Mouse (Mus musculus) left cerebral cortex, postnatal 10 days (tissue): ENCODE data around the gene Chmp2a. TPM values are rescaled to one million over a fixed set of nuclear protein-coding genes. Genes with fewer than 3 reads are reported as not detected.

Source experiments
- DNase-seq, 2 experiments: peaks; one replicate each; pipeline ENCODE4 v3.0.0; 2021 to 2022; ENCODE audit warnings: low spot score in 2 of 2, mixed read lengths in 1 of 2; ENCODE audit errors: extremely low spot score in 1 of 2
- intact Hi-C: fragments of 180-260 bp; cut with DNase I; formaldehyde crosslinking; loops from one replicate; pipeline ENCODE4 v1.15.1; 2025
- total RNA-seq, 2 experiments: library from RNA; stranded (reverse); gene quantifications; 2 replicates each; pipeline ENCODE4 v1.2.3; 2021

Chmp2a gene
- total RNA-seq, 2 experiments from 2014 or later = 133 to 134 TPM

DNA sequence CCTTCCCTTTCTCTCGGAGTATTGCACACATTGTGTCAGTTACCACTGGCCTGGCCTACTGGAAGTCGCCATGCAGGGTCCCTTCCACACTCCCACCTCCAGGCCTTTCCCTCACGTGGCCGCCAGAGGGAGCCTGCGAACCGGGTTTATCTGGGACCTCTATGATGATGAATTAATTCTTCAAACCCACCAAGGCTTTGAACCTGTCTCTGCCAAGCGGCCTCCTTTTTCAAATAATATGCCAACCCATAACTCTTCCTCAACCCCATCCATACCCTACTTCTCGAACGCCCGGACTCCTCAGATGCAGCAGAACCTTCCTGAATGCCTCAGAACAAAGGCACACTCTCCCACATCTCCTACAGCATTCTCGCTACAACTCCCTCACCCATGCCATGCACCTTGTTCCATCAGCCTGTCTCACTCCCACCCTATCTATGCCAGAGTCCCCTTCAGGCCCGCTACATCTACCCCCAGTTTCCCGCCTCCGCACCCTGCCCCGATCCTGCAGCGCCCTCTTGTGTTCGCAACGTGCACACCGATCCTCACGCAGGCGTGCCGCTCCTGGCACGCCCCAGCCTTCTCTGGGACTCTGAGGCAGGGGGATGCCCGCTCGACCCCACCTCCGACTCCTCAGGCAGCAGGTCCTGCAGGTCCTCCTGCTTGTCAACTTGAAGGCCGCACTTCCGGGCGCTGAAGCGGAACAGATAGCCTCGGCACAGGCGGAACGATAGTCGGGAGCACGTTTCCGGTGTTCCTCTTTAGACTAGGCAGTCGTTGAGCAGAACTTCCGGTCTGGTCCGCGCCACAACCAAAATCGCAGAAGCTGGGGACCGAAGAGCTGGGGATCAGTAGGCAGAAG, 25.2 kb downstream of the Chmp2a start:
- peak; percentile 94 to 95 for DNase-seq
- intact Hi-C loops = loop anchor here (2.0 to 5.0 kb wide), 3 partner anchors 15 to 97 kb away; no protein-coding TSS in a partner anchor

DNA sequence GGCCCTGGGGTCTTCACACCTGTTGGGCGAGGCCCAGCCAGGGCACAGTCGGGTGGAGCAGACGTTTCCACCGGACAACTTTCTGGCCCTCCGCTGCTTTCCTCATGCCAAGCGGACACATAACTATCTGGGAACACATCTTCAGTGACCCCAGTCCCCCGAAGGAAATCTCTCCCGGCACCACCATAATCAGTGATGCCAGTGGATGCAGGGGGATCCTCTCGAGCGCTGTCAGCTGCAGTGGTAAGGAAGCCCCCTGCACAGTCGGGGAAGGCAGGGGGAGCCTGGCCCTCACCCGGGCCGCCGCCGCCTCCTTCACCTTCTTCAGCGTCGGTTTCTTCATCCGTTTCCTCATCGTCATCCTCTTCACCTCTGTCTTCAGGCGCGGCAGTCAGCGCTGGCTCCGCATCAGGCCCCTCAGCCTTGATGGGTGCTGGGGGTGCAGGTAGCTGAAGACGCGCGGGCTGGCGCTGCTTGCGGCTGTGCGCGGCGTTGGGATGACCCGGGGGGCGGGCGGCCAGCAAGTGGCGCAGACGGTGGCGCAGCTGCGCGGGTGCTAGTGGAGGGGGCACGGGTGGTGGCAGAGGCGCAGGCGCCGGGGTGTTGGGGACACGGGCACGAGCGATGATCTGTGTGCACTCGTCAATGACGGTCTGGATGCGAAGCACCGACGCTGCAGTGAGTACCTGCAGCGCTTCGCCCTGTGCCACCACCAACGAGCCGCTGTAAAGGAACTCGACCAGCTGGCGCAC, 27.1 kb downstream of the Chmp2a start:
- intact Hi-C loops = loop anchor here (2.0 to 5.0 kb wide), 3 partner anchors 17 to 95 kb away; no protein-coding TSS in a partner anchor
- DNase-seq = peak in 1 of 2 experiments; percentile 58

DNA sequence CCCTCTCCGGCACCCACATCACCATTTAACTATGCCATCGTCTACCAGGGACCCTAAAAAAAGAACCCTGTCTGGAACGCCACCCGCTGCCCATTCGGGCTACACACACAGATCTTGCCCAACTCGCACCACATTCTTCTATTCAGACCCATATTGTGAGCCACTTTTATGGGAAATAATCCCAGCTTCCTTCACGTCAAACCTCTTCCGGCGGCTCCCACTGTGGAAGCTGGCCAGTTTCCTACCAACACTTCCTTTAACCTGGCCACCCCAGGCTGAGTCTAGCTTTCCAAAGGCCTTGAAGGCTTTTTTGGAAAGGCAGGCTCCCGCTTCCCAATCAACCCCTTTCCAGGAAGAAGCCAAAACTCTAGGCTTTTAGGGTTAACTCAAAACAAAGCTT, 28.1 kb downstream of the Chmp2a start:
- peak in 1 of 2 experiments; percentile 29 for DNase-seq
- intact Hi-C loops = loop anchor here (5.0 kb wide), 2 partner anchors 36 to 94 kb away; no protein-coding TSS in a partner anchor

DNA sequence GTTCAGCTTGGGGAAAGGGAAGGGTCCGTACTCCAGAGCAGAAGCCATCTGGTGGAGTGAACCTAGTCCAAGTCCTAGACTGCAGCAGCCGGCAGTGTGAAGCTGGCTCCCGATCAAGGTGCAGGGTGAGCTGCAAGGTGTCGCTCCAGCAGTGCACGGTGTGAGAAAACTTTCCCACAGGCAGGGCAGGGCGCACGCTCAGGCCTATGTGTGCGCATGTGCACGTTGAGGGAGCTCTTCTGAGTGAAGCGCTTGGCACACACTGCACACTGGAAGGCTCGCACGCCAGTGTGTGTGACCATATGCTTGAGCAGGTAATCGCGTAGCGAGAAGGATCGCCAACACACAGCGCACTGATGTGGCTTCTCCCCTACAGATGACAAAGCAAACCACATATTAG, 28.6 kb downstream of the Chmp2a start:
- intact Hi-C loops = loop anchor here (5.0 kb wide), 2 partner anchors 36 to 94 kb away; no protein-coding TSS in a partner anchor
- DNase-seq = peak in 1 of 2 experiments; percentile 26

DNA sequence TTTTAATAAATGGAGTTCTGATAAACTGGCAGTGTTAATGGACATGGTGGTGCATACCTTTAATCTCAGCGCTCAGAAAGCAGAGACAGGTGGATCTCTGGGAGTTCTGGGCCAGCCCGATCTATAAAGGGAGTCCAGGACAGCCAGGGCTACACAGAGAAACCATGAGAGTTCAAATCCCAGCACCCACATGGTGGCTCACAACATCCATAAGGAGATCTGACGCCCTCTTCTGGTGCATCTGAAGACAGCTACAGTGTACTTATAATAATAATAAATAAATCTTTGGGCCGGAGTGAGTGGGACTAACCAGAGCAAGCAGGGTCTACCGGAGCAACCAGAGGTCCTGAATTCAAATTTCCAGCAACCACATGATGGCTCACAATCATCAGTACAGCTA, 31.2 kb downstream of the Chmp2a start:
- DNase-seq = no peak

DNA sequence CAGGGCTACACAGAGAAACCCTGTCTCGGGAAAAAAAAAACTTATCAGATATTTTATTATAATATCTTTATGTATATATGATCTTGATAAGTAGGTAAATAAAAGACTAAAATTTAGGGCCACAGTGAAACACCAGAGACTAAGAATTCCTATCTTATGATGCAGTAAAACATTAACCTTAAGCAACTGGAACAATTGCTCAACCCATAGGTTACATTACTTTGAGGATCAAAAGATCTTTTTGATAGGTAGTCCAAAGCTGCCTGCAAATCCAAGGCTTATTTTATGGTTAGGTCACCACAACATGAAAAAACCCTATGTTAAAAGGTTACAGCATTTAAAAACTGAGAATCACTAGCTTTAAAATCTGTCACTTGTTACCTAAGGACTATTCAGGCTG, 33.0 kb downstream of the Chmp2a start:
- no peak for DNase-seq
- intact Hi-C loops = no loop called here

More for the DNA sequence above, 31.2 kb downstream of the Chmp2a start:
- intact Hi-C loops = no loop called here

DNA sequence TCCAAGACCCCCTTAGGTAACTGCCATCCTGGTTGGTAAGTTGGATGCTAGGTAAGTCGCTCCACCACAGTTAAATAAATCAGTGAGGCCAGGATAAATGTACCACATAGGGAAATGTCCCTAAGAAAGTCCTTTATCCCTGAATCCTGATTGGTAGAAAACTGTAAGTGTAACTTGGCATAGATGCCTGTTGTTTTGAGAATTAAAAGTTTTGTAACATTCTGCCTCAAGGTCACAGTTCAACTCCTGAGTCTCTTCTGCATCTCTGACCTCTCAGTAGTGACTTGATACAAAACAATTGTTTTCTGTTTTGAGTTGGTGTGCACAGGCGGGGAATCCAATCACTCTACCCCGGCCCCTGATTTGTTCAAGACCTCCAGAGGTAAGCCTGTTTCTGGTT, 35.8 kb downstream of the Chmp2a start, which contains the start of gene Trim28:
TSS of gene Trim28 (plus strand) at position 264 of the 400 bp plus-strand sequence.
- no peak for DNase-seq
- intact Hi-C loops = no loop called here

DNA sequence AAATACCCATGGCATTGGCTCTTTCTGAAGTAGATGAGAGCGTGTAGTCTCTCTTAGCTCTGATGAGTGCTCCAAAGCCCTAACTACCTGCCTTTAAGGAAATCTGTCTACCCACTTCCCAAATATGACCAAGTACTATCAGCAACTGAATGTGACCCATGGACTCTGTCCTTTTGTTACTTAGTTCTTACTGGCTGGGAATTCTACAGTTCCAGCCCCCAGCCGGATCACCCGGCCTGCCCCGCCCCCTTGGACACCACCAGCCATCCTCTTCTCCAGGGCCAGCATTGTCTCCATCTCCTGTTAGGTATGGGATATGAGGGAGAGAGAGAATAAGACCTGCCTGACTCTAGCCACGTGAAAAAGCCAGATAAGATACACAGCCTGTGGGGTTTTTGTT, 36.6 kb downstream of the Chmp2a start, which contains the start of gene Slc27a5:
TSS of gene Slc27a5 (minus strand) at position 140 of the 400 bp plus-strand sequence.
- intact Hi-C loops = no loop called here
- DNase-seq = no peak

DNA sequence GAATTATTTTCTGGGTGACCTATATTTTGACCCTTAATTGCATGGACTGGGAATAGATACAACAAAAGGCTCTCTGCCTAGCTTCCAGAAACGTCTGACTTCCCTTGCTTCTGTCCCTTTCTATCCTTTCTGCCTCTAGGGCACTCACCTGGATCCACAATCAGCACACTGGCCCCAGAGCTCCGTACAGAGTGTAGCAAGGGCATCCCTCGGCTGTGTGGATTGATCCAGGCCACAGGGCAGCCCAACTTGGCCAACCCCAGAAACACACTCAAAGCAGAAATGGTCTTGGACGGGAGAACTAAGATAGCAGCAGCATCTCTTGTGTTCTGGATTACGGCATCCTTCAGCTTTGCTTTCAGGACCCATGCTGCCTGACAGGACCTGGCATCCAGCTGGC, 37.4 kb downstream of the Chmp2a start:
- intact Hi-C loops = no loop called here
- DNase-seq = no peak

DNA sequence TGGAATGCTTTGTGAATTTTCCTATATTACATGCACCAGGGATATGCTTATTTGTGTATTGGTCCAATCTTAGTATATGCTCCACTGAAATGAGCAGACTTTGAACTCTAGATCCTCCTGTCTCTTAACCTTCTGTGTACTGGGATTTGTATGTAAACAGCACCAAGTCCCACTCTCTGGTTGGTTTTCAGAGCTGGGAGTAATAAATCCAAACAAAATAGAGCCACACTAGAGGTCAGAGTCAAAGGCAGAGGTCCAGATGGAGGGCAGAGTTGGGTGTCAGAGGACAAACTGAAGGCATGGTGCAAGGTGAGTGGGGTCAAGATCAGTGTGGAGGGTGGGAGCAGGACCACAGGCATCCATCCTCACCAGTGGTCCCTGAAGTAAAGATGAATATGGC, 38.7 kb downstream of the Chmp2a start:
- intact Hi-C loops = no loop called here

DNA sequence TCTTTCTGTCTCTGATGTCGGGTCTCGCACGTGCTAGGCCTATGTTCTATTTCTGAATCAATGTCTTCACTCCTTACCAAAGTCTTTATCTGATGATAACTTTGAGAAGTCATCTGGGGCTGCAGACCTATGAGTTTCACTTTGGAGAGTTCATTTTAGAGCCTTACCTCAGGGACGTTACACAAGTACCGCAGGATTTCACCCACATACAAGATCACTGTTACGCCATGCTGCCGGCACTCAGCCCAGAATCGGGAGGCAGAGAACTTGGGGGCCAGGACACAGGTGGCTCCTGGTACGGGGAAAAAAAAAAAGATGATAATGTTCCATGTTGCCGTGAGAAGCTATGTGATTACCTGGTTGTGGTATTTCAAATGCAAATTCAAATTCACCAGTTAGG, 41.5 kb downstream of the Chmp2a start:
- intact Hi-C loops = no loop called here
- DNase-seq = no peak

More for the DNA sequence above, 38.7 kb downstream of the Chmp2a start:
- no peak for DNase-seq

DNA sequence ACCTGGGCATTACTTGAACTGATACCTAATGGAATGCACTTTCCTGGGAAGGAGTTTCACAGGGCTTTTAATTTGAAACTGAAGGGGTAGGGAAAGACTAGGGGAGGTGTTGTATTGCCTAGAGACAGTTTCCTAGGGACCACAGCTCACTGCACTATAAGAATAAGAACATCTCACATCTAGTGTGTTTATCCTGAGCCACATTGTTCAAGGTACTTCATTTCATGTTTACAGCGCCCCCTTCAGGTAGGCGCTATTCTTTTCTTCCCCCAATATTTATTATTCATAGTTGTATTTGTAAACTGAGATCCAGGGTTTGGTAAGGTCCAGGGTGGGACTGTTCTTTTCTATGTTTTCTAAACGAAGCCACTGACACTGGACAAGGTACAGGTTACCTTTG, 42.4 kb downstream of the Chmp2a start:
- no peak for DNase-seq
- intact Hi-C loops = no loop called here

DNA sequence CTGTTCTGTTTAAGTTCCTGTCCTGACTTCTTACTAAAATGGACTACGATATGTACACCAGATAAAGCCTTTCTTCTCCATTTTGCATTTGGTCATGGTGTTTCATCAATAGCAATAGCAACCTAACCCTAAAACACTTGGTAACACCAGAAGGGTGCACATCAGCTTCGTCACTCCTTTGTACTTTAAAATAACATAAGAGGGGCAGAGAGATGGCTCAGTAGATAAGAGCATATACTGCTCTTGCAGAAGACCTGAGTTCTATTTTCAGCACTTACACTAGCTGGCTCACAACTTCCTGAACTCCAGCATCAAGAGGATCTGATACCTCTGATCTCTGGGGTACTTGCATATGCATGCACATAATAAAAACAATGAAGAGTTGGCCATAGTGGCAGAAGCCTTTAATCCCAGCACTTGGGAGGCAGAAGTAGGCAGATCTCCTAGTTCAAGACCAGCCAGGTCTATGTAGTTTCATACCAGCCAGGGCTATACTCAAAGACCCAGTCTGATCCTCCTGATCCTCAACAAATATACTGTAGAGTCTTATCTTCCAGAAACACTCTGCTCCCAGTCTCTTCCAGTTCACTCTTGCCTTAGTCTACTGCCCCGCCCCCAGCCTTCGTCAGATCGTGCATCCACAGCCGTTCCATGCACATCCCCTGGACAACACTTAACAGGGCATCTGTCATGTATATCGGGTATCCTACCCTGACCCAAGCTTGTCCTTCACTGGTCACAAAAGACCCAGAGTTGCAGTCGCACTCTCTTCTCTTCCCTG, 47.0 kb downstream of the Chmp2a start:
- intact Hi-C loops = no loop called here
- DNase-seq = no peak

DNA sequence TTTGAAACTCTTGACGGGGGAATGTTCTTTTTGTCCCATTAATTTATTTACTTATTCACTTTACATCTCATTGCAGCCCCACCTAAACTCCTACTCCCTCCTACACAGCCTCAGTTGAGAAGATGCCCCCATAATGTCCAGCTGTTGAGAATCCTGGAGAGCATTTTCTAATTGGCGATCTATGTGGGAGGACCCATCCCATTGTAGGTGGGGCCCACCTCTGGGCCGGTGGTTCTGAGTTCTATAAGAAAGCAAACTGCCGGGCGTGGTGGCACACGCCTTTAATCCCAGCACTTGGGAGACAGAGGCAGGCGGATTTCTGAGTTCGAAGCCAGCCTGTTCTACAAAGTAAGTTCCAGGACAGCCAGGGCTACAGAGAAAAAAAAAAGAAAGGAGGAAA, 47.7 kb downstream of the Chmp2a start:
- DNase-seq = no peak
- intact Hi-C loops = no loop called here

DNA sequence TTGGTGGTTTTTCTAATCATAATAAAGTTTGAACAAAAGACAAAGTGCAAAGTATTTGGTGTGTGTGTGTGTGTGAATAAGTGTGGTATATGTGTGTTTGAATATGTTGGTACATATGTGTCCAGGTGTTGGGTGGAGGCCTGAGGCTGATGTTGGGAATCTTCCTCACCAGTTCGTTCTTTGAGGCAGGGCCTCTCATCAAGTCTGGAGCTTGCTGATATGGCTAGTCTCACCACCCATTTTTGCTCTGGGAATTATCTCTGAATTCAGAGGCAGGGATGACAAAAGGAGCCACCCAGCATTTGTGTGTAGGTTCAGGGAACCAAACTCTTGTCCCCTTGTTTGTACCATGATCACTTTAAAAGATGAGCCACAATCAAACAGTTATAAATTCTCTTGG, 48.9 kb downstream of the Chmp2a start:
- intact Hi-C loops = no loop called here

More for the DNA sequence above, 48.9 kb downstream of the Chmp2a start:
- DNase-seq = no peak
